ENCODE assay signal across 17 mouse cellular contexts in genomic region chr14:12348089-12348488, GRCm38 (mm10). TPM values are rescaled to one million over a fixed set of nuclear protein-coding genes. Genes with fewer than 3 reads are reported as not detected.
DNase-seq lines count a peak whose midpoint lies in the region; ATAC-seq and TF ChIP-seq lines count a peak whose summit lies in the region.
"Had no signal": no experiment of that assay in that cellular context is flagged by ENCODE, and none has a peak within 500 bp of the region (broad histone marks: within the 10 kb centered on the region; RNA-seq: fewer than 3 reads in every experiment).

Gene Fezf2 (minus strand): TSS chr14:12348189.

- peak within 1 kb of the TSS; percentile 61; the same call in 1 of the 2 replicates for H3K4me3 ChIP-seq in layer of hippocampus, adult 2 months
- H3K4me3 ChIP-seq in cortical plate, adult 2 months (ENCODE audit: insufficient read depth, low read length): no peak within 1 kb of the TSS; the same call in 1 of the 2 replicates
- H3K4me3 ChIP-seq: myocyte had no signal

- TF ChIP-seq CTCF in layer of hippocampus, adult 2 months (conservative IDR thresholded peaks at IDR 0.05): no peak
- no peak for TF ChIP-seq CTCF in brain, embryonic 14.5 days (IDR thresholded peaks at IDR 0.05; ENCODE audit: borderline replicate concordance, extremely low read depth, insufficient read depth, insufficient read length)
- TF ChIP-seq CTCF in cortical plate, adult 2 months (IDR thresholded peaks at IDR 0.05; ENCODE audit: extremely low read depth, insufficient read depth, low read length): no peak

- H3K4me1 ChIP-seq in cortical plate, adult 2 months (ENCODE audit: control insufficient read depth, insufficient read depth, low read length): no peaks in the 10 kb centered on the region

- no peak for DNase-seq in layer of hippocampus, adult 2 months (ENCODE audit: low spot score in 2 of 2)
- no peak for DNase-seq in layer of hippocampus, adult 11-12 months (ENCODE audit: low spot score)
- DNase-seq in brain, embryonic 14.5 days (ENCODE audit: low read depth): peak; percentile 75
- DNase-seq in layer of hippocampus, postnatal 14 days (ENCODE audit: low spot score in 2 of 2): no peak
- DNase-seq in adrenal gland, postnatal 14 days: no peak
- no peak for DNase-seq in spleen, postnatal 10 days (ENCODE audit: low spot score in 2 of 2)
- DNase-seq: cerebellum, adult 11-12 months; heart, adult 18-20 months; lung, postnatal 36 days had no signal

- peak within 1 kb of the TSS; percentile 92 for H3K27ac ChIP-seq in layer of hippocampus, adult 2 months
- H3K27ac ChIP-seq in cortical plate, adult 2 months (ENCODE audit: insufficient read depth, low read length): peak within 1 kb of the TSS; percentile 69; the same call in 1 of the 2 replicates
- H3K27ac ChIP-seq: kidney, postnatal 0 days; liver, embryonic 14.5 days had no signal

- no peak for ATAC-seq in megakaryocyte-erythroid progenitor cell, adult 5-6 weeks (replicated peaks; ENCODE audit: low FRiP score, low TSS enrichment, poor library complexity, severe bottlenecking)
- ATAC-seq: inflammation-experienced regulatory T-cells, adult 6 months had no signal

- no peak for TF ChIP-seq POLR2A in brain, embryonic 14.5 days (IDR thresholded peaks at IDR 0.05; ENCODE audit: borderline replicate concordance, extremely low read depth, insufficient read depth, insufficient read length, poor library complexity, severe bottlenecking)
- no peak for TF ChIP-seq POLR2A in cortical plate, adult 2 months (IDR thresholded peaks at IDR 0.05; ENCODE audit: extremely low read depth, insufficient read depth, low read length)

RNA-seq across cellular contexts. Expression of gene Fezf2, which starts in this region (rescaled TPM):
- total RNA-seq in layer of hippocampus, adult 2 months (2021): 10 to 100 TPM; 40.4 to 46.2 TPM
- 16.5 and 79.1 TPM in 2 replicates for polyA plus RNA-seq in brain, embryonic 14.5 days (2012; rRNA removed)
- polyA plus RNA-seq in cortical plate, adult 2 months (2012; rRNA removed): 35.7 and 42.9 TPM in 2 replicates
- total RNA-seq in layer of hippocampus, postnatal 14 days (2021): 10 to 100 TPM; 27.2 to 33.8 TPM
- total RNA-seq in adrenal gland, postnatal 14 days (2021): not detected in 2 replicates
- total RNA-seq in megakaryocyte-erythroid progenitor cell, adult 5-6 weeks (2014; fragmentation: Nextera tagmentation): not detected in 2 replicates
- not detected in 2 replicates for total RNA-seq in megakaryocyte-erythroid progenitor cell, adult 5-6 weeks (2017)
- total RNA-seq: adrenal gland, postnatal 4 days; heart, adult 18-20 months had no signal
- polyA plus RNA-seq: inflammation-experienced regulatory T-cells, adult 6 months; kidney, postnatal 0 days; liver, embryonic 14.5 days; myocyte; small intestine, adult 2 months had no signal

Comparison
In these comparisons a context has a peak if more than half of its experiments do, and no peak if none do; other contexts are left out.
1. RNA of gene Fezf2 (total RNA-seq): 40.4 to 46.2 TPM in layer of hippocampus, adult 2 months and 27.2 to 33.8 TPM in layer of hippocampus, postnatal 14 days; not detected in adrenal gland, postnatal 14 days and not detected in megakaryocyte-erythroid progenitor cell, adult 5-6 weeks; every median in the first group is over 10 times any median in the second.